ENCODE assay signal across 22 mouse cellular contexts in the genomic region with DNA sequence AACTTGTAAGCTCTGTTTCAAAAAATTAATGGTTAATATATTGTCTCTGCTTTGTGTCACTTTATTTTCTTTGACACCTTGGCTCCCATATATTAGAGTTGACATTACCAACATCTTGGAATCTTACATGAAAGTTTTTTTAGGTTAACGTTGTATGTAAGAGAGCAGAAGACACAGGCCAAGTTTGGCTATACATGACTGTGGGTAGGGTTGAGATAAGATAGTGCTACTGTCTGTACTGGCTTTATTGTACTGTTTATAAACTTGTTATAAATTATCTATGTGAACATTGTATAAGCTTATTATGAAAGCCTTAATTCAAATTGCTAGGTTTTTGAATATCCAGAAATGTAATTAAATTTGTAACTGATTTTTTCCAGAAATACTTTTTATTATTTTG.
DNase-seq lines count a peak whose midpoint lies in the region; ATAC-seq and TF ChIP-seq lines count a peak whose summit lies in the region.
"Had no signal": no experiment of that assay in that cellular context is flagged by ENCODE, and none has a peak within 500 bp of the region (broad histone marks: within the 10 kb centered on the region; RNA-seq: fewer than 3 reads in every experiment).

No protein-coding gene starts in this region.

- no peak overlapping the region for H3K9ac ChIP-seq in MEL (ENCODE audit: control insufficient read depth, low read depth, low read length, poor library complexity, severe bottlenecking)
- H3K9ac ChIP-seq in hindbrain, embryonic 12.5 days, result no peak overlapping the region

- H3K4me3 ChIP-seq in MEL (ENCODE audit: control insufficient read depth in 1 of 2, insufficient read depth in 1 of 2, low read depth in 2 of 2, low read length in 2 of 2), result no peak overlapping the region
- H3K4me3 ChIP-seq in cerebellum, adult 2 months (replicated peaks; ENCODE audit: insufficient read depth, low read depth, low read length), result no peak overlapping the region
- no peak overlapping the region for H3K4me3 ChIP-seq in hindbrain, embryonic 12.5 days

- TF ChIP-seq CTCF in MEL (IDR thresholded peaks at IDR 0.05 in 2 of 3, conservative IDR thresholded peaks at IDR 0.05 in 1 of 3; ENCODE audit: control insufficient read depth in 1 of 3, insufficient read depth in 1 of 3, low read depth in 2 of 3, low read length in 3 of 3, poor library complexity in 1 of 3, severe bottlenecking in 1 of 3), result no peak
- TF ChIP-seq CTCF in cerebellum, adult 2 months (IDR thresholded peaks at IDR 0.05; ENCODE audit: borderline replicate concordance, insufficient read depth, low read depth, low read length), result no peak

- TF ChIP-seq EP300 in MEL (IDR thresholded peaks at IDR 0.05; ENCODE audit: low read depth in 1 of 2, low read length in 2 of 2), result peak; percentile 21 to 65; a peak in 3 of 4 replicates

- TF ChIP-seq RAD21 in MEL (IDR thresholded peaks at IDR 0.05; ENCODE audit: low read depth, low read length), result no peak

- peak; percentile 30 for DNase-seq in MEL (ENCODE audit: low read depth, low spot score)
- DNase-seq in cerebellum, adult 2 months, result no peak
- DNase-seq in urinary bladder, postnatal 10 days (ENCODE audit: low spot score), result no peak
- DNase-seq: adrenal gland, adult 2 months; adrenal gland, adult 8-10 months; adrenal gland, postnatal 10 days; adrenal gland, postnatal 14 days; adrenal gland, postnatal 25 days; adrenal gland, postnatal 36 days; B cell, adult 2 months; cerebellum, adult 11 months; cerebellum, adult 11-12 months; cerebellum, adult 18-20 months; cerebellum, adult 8-10 months had no signal

- H3K27ac ChIP-seq in MEL (ENCODE audit: control insufficient read depth, low read depth, low read length), result no peak overlapping the region
- no peak overlapping the region for H3K27ac ChIP-seq in cerebellum, adult 2 months (ENCODE audit: insufficient read depth, low read length)
- H3K27ac ChIP-seq in hindbrain, embryonic 12.5 days, result no peak overlapping the region

- H3K27me3 ChIP-seq in MEL (ENCODE audit: control insufficient read depth in 1 of 2, insufficient read depth in 2 of 2, low read length in 2 of 2), result no peaks in the 10 kb centered on the region
- no peaks in the 10 kb centered on the region for H3K27me3 ChIP-seq in cerebellum, adult 2 months (ENCODE audit: control insufficient read depth, insufficient read depth, low read length)
- no peaks in the 10 kb centered on the region for H3K27me3 ChIP-seq in hindbrain, embryonic 12.5 days
- H3K27me3 ChIP-seq: CH12.LX, Patski had no signal

- peaks cover 2 to 11% of the 10 kb centered on the region in 2 experiments; a peak in 3 of 4 replicates for H3K4me1 ChIP-seq in MEL (ENCODE audit: control insufficient read depth in 1 of 2, insufficient read depth in 2 of 2, low read length in 2 of 2)
- H3K4me1 ChIP-seq in cerebellum, adult 2 months (ENCODE audit: control insufficient read depth, insufficient read depth, low read length), result no peaks in the 10 kb centered on the region
- 0 out of 2 replicates have a peak, but pooled peaks cover 3% of the 10 kb centered on the region for H3K4me1 ChIP-seq in hindbrain, embryonic 12.5 days

- peak; percentile 44 for ATAC-seq in megakaryocyte progenitor cell, adult 5-6 weeks (replicated peaks; ENCODE audit: poor library complexity)
- peak; percentile 81 for ATAC-seq in megakaryocyte-erythroid progenitor cell, adult 5-6 weeks (replicated peaks; ENCODE audit: low FRiP score, low TSS enrichment, poor library complexity, severe bottlenecking)
- no peak for ATAC-seq in hindbrain, embryonic 12.5 days (ENCODE audit: low FRiP score)
- ATAC-seq: activated CD4-positive, CD25-positive, alpha-beta regulatory T cell, adult 4 months; CD4-positive, CD25-positive, alpha-beta regulatory T cell, adult 4 months; Patski had no signal

- no peak overlapping the region for H3K4me2 ChIP-seq in hindbrain, embryonic 12.5 days (replicated peaks)

- no peak for TF ChIP-seq POLR2A in MEL (IDR thresholded peaks at IDR 0.05; ENCODE audit: control insufficient read depth in 1 of 2, insufficient read depth in 1 of 2, low read depth in 1 of 2, low read length in 2 of 2, poor library complexity in 1 of 2)
- no peak for TF ChIP-seq POLR2A in cerebellum, adult 2 months (IDR thresholded peaks at IDR 0.05; ENCODE audit: borderline replicate concordance, insufficient read depth, low read length)

- peaks cover 0 to 11% of the 10 kb centered on the region in 2 experiments for H3K36me3 ChIP-seq in MEL (ENCODE audit: control insufficient read depth in 1 of 2, insufficient read depth in 2 of 2, low read length in 2 of 2)
- H3K36me3 ChIP-seq in hindbrain, embryonic 12.5 days, result no peaks in the 10 kb centered on the region

- WGBS in cerebellum, adult 2 months, result 59% methylated on average over 1 of the region's 1 CpGs
- 48% methylated on average over 1 of the region's 1 CpGs for WGBS in hindbrain, embryonic 12.5 days

- no peaks in the 10 kb centered on the region for H3K9me3 ChIP-seq in MEL (replicated peaks; ENCODE audit: insufficient read depth, low read length)
- H3K9me3 ChIP-seq in hindbrain, embryonic 12.5 days (replicated peaks), result no peaks in the 10 kb centered on the region
- H3K9me3 ChIP-seq: G1E had no signal

- no peaks in the 10 kb centered on the region for H3K79me2 ChIP-seq in MEL (ENCODE audit: control insufficient read depth, insufficient read depth, low read length, poor library complexity)

TF ChIP-seq in MEL, 35 proteins besides CTCF, POLR2A, EP300 and RAD21:
- TF ChIP-seq ZC3H11A (IDR thresholded peaks at IDR 0.05; ENCODE audit: low read depth, low read length), result no peak
- peak; percentile 68 for TF ChIP-seq GATA1 (IDR thresholded peaks at IDR 0.05; ENCODE audit: low read depth, low read length)
TF ChIP-seq in MEL: peak in this region for 1.
